Mouse (Mus musculus): ENCODE data around the gene Anks3. TPM values are rescaled to one million over a fixed set of nuclear protein-coding genes. Genes with fewer than 3 reads are reported as not detected.

Gene Anks3
- polyA plus RNA-seq, 1 experiment from 2014 or later, result 56.2 TPM

GRCm38 (mm10) chr16:4997553-4997952 lies 33.5 kb upstream of the Anks3 start, which contains the start of gene Sept12:
Sept12 (minus strand) TSS chr16:4997852.
- peak within 1 kb of the TSS; percentile 0; the same call in 1 of the 2 replicates for H3K27ac ChIP-seq
- no peaks in the 10 kb centered on the region for H3K4me1 ChIP-seq
- H3K4me2 ChIP-seq, result no peak within 1 kb of the TSS
- H3K9me3 ChIP-seq, result no peaks in the 10 kb centered on the region
- 33% methylated on average over 3 of the region's 3 CpGs for WGBS
- no peaks in the 10 kb centered on the region for H3K36me3 ChIP-seq
- H3K4me3 ChIP-seq, result no peak within 1 kb of the TSS
- no peaks in the 10 kb centered on the region for H3K27me3 ChIP-seq
- no peak within 1 kb of the TSS for H3K9ac ChIP-seq
- ATAC-seq (ENCODE audit: borderline replicate concordance, extremely low read depth, low FRiP score, low TSS enrichment), result no peak

- H3K9me3 ChIP-seq, result no peaks in the 10 kb centered on the region
- H3K27ac ChIP-seq, result no peak overlapping the region
- no peak overlapping the region for H3K9ac ChIP-seq
- WGBS, result 80% methylated on average over 4 of the region's 4 CpGs
- ATAC-seq (ENCODE audit: borderline replicate concordance, extremely low read depth, low FRiP score, low TSS enrichment), result no peak
- no peaks in the 10 kb centered on the region for H3K4me1 ChIP-seq
- H3K4me2 ChIP-seq, result no peak overlapping the region
- no peak overlapping the region for H3K4me3 ChIP-seq
- no peaks in the 10 kb centered on the region for H3K36me3 ChIP-seq
- no peaks in the 10 kb centered on the region for H3K27me3 ChIP-seq
Observed at GRCm38 (mm10) chr16:4993276-4993675, 29.3 kb upstream of the Anks3 start.

- no peaks in the 10 kb centered on the region for H3K36me3 ChIP-seq
- 87% methylated on average over 12 of the region's 12 CpGs for WGBS
- H3K9ac ChIP-seq, result no peak overlapping the region
- H3K4me2 ChIP-seq, result no peak overlapping the region
- H3K4me3 ChIP-seq, result no peak overlapping the region
- no peaks in the 10 kb centered on the region for H3K9me3 ChIP-seq
- H3K4me1 ChIP-seq, result no peaks in the 10 kb centered on the region
- no peak for ATAC-seq (ENCODE audit: borderline replicate concordance, extremely low read depth, low FRiP score, low TSS enrichment)
- no peaks in the 10 kb centered on the region for H3K27me3 ChIP-seq
- H3K27ac ChIP-seq, result no peak overlapping the region
Observed at GRCm38 (mm10) chr16:4984717-4985116, 20.7 kb upstream of the Anks3 start.

- H3K27ac ChIP-seq, result no peak overlapping the region
- H3K9me3 ChIP-seq, result no peaks in the 10 kb centered on the region
- H3K4me2 ChIP-seq, result no peak overlapping the region
- WGBS, result 66% methylated on average over 4 of the region's 4 CpGs
- no peaks in the 10 kb centered on the region for H3K27me3 ChIP-seq
- no peaks in the 10 kb centered on the region for H3K36me3 ChIP-seq
- ATAC-seq (ENCODE audit: borderline replicate concordance, extremely low read depth, low FRiP score, low TSS enrichment), result no peak
- 0 out of 2 replicates have a peak, but pooled peaks cover 3% of the 10 kb centered on the region for H3K4me1 ChIP-seq
- H3K4me3 ChIP-seq, result no peak overlapping the region
- no peak overlapping the region for H3K9ac ChIP-seq
Observed at GRCm38 (mm10) chr16:4979755-4980380, 15.9 kb upstream of the Anks3 start.

DNA sequence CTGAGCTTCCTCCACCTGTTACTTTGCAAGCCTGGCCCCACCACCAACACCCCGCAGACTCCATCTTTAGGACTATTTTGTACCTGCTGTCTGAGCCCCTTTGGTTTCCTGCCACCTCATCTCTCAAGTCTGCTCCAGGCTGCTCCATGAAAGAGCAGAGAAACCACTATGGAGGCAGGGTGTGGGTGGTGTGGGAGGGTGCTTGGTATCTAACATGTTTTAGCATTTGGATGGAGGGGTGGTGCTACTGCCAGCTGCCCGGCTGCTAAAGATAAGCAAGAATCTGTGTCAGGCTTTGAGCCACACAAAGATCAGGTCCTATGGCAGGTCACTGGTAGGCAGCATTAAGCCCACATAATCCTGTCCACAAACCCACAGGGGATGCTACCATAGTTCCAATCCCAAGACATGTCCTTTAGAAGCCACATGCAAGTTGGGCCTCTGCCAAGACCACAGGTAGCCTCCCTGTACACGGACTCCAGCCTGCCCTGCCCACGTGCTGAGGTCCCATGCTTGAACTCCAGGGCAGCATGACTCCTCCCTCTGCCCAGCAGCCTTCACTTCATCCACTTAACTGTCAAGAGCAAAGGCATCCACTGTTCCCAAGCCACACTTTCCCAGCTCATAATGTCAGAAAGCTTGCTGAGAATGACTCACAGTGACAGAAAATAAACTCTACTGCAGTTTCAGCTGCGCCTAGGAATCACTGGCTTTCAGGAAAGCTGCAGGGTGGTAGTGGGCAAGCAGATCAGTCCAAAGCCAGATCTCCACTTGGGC lies 14.5 kb upstream of the Anks3 start:
- H3K4me3 ChIP-seq, result no peak overlapping the region
- 34% methylated on average over 5 of the region's 5 CpGs for WGBS
- H3K4me1 ChIP-seq, result 0 out of 2 replicates have a peak, but pooled peaks cover 3% of the 10 kb centered on the region
- H3K4me2 ChIP-seq, result no peak overlapping the region
- ATAC-seq (ENCODE audit: borderline replicate concordance, extremely low read depth, low FRiP score, low TSS enrichment), result peak; percentile 19; the same call in 1 of the 2 replicates
- H3K9ac ChIP-seq, result no peak overlapping the region
- H3K36me3 ChIP-seq, result no peaks in the 10 kb centered on the region
- H3K27me3 ChIP-seq, result no peaks in the 10 kb centered on the region
- no peaks in the 10 kb centered on the region for H3K9me3 ChIP-seq
- no peak overlapping the region for H3K27ac ChIP-seq

- WGBS, result 57% methylated on average over 2 of the region's 2 CpGs
- no peak for ATAC-seq (ENCODE audit: borderline replicate concordance, extremely low read depth, low FRiP score, low TSS enrichment)
- H3K4me2 ChIP-seq, result no peak overlapping the region
- H3K9me3 ChIP-seq, result no peaks in the 10 kb centered on the region
- no peak overlapping the region for H3K4me3 ChIP-seq
- no peak overlapping the region for H3K27ac ChIP-seq
- H3K4me1 ChIP-seq, result 0 out of 2 replicates have a peak, but pooled peaks cover 3% of the 10 kb centered on the region
- no peaks in the 10 kb centered on the region for H3K27me3 ChIP-seq
- H3K36me3 ChIP-seq, result no peaks in the 10 kb centered on the region
- no peak overlapping the region for H3K9ac ChIP-seq
Observed at GRCm38 (mm10) chr16:4976180-4976579, 12.2 kb upstream of the Anks3 start.

GRCm38 (mm10) chr16:4974521-4974920 lies 10.5 kb upstream of the Anks3 start:
- 86% methylated on average over 5 of the region's 5 CpGs for WGBS
- 0 out of 2 replicates have a peak, but pooled peaks cover 3% of the 10 kb centered on the region for H3K4me1 ChIP-seq

GRCm38 (mm10) chr16:4971626-4972025 lies 7.6 kb upstream of the Anks3 start:
- no peaks in the 10 kb centered on the region for H3K27me3 ChIP-seq
- H3K27ac ChIP-seq, result peak overlapping the region; percentile 65
- H3K4me1 ChIP-seq, result no peaks in the 10 kb centered on the region
- H3K4me3 ChIP-seq, result no peak overlapping the region
- no peak overlapping the region for H3K4me2 ChIP-seq
- no peaks in the 10 kb centered on the region for H3K9me3 ChIP-seq
- no peak overlapping the region; the same call in 1 of the 2 replicates for H3K9ac ChIP-seq
- peak; percentile 39; the same call in 1 of the 2 replicates for ATAC-seq (ENCODE audit: borderline replicate concordance, extremely low read depth, low FRiP score, low TSS enrichment)
- 41% methylated on average over 4 of the region's 4 CpGs for WGBS
- H3K36me3 ChIP-seq, result no peaks in the 10 kb centered on the region

More at GRCm38 (mm10) chr16:4974521-4974920, 10.5 kb upstream of the Anks3 start:
- H3K36me3 ChIP-seq, result no peaks in the 10 kb centered on the region
- no peak overlapping the region for H3K9ac ChIP-seq
- no peak overlapping the region for H3K4me2 ChIP-seq
- H3K27ac ChIP-seq, result no peak overlapping the region
- H3K4me3 ChIP-seq, result no peak overlapping the region
- ATAC-seq (ENCODE audit: borderline replicate concordance, extremely low read depth, low FRiP score, low TSS enrichment), result no peak
- H3K27me3 ChIP-seq, result no peaks in the 10 kb centered on the region
- H3K9me3 ChIP-seq, result no peaks in the 10 kb centered on the region

DNA sequence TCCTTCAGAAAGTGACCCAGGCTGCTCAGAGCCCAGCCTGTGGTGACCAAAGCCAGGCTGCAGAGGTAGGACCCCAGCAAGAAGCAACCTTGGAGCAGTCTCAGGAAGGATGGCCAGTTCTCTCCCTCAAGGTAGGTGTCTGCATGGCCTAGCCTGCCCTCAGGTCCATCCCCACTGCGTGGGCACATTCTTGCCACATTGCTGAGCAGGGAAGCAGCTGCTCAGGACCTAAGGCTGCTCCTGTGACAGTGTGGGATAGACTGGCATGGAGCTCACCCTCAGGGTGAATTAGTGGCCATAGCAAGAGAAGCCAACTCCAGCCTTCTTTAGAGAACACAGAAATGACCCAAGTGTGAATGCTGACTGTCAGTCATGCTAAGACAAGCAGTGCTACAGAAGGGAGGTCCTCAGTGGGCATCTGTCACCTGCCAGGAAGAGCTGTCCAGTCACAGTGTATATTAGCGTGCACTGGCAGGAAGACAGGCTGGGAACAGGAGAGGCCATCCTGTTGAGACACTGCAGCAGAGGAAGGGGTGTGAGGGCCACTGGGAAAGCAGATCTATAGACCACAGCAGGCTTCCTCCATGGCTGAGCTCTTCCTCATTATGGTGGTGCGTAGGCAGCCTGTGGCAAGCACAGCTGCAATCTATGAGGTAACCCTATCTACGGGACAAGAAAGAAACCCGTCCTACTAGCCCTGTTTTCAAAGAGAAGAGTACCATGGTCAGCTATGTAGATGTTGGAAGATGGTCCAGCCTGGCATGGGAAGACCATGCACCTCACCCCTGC lies 5.2 kb upstream of the Anks3 start:
- 76% methylated on average over 5 of the region's 5 CpGs for WGBS
- no peaks in the 10 kb centered on the region for H3K36me3 ChIP-seq
- no peak overlapping the region for H3K4me2 ChIP-seq
- peaks cover 5% of the 10 kb centered on the region; the same call in 1 of the 2 replicates for H3K4me1 ChIP-seq
- no peak for ATAC-seq (ENCODE audit: borderline replicate concordance, extremely low read depth, low FRiP score, low TSS enrichment)
- H3K4me3 ChIP-seq, result no peak overlapping the region
- no peak overlapping the region for H3K9ac ChIP-seq
- 0 out of 2 replicates have a peak overlapping the region, but pooled peaks have one; percentile 6 for H3K27ac ChIP-seq
- H3K9me3 ChIP-seq, result no peaks in the 10 kb centered on the region
- H3K27me3 ChIP-seq, result no peaks in the 10 kb centered on the region

DNA sequence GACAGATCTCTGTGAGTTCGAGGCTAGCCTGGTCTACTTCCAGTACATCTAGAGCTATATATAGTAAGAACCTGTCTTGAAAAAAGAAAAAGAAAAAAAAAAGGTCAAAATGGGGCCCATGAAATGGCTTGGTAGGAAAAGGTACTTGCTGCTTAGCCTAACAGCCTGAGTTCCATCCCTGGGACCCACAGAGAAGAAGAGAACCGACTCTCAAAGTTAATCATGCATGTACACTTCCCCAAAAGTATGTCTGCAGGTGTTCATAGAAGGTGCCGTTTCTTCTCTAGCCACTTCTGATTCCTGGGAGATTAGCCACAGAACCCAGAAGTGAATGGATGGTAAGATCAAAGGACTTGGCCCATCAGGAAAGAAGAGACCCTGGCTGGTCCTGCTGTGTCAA lies 4.4 kb upstream of the Anks3 start:
- no peaks in the 10 kb centered on the region for H3K27me3 ChIP-seq
- no peaks in the 10 kb centered on the region for H3K9me3 ChIP-seq
- no peak overlapping the region for H3K9ac ChIP-seq
- no peak overlapping the region for H3K4me2 ChIP-seq
- whole genome bisulfite sequencing, result 72% methylated on average over 3 of the region's 3 CpGs
- H3K4me1 ChIP-seq, result peaks cover 6% of the 10 kb centered on the region
- no peak for ATAC-seq (ENCODE audit: borderline replicate concordance, extremely low read depth, low FRiP score, low TSS enrichment)
- H3K36me3 ChIP-seq, result no peaks in the 10 kb centered on the region
- H3K27ac ChIP-seq, result no peak overlapping the region
- H3K4me3 ChIP-seq, result no peak overlapping the region

- peak overlapping the region; percentile 70 for H3K4me2 ChIP-seq
- ATAC-seq (ENCODE audit: borderline replicate concordance, extremely low read depth, low FRiP score, low TSS enrichment), result no peak
- no peak overlapping the region for H3K9ac ChIP-seq
- H3K9me3 ChIP-seq, result no peaks in the 10 kb centered on the region
- peaks cover 20% of the 10 kb centered on the region for H3K4me1 ChIP-seq
- no peak overlapping the region for H3K27ac ChIP-seq
- H3K4me3 ChIP-seq, result peak overlapping the region; percentile 82; the same call in 1 of the 2 replicates
- no peaks in the 10 kb centered on the region for H3K27me3 ChIP-seq
- WGBS, result 88% methylated on average over 8 of the region's 8 CpGs
- H3K36me3 ChIP-seq, result no peaks in the 10 kb centered on the region
Observed at GRCm38 (mm10) chr16:4965392-4966129, 1.6 kb upstream of the Anks3 start.

Measured in lung, embryonic 15.5 days (tissue).